Mouse (Mus musculus): ENCODE results near the gene Rcan2.
"Not testable (repeated sequence)": the region's sequence is repeated elsewhere in the genome, so short reads cannot be mapped to it uniquely, and the experiment has no call there.

Gene Rcan2

GRCm38 (mm10) chr17:43825411-43825785, 24.2 kb downstream of the Rcan2 start:
- not testable (repeated sequence) for DNase-seq (ENCODE audit: low spot score in 2 of 2)

GRCm38 (mm10) chr17:43827261-43827660, 26.1 kb downstream of the Rcan2 start:
- no peak for DNase-seq (ENCODE audit: low spot score in 2 of 2)

- DNase-seq (ENCODE audit: low spot score in 2 of 2) = no peak
Observed at GRCm38 (mm10) chr17:43832401-43833124, 31.4 kb downstream of the Rcan2 start.

- peak; percentile 29 to 39 for DNase-seq (ENCODE audit: low spot score in 2 of 2)
Observed at GRCm38 (mm10) chr17:43840208-43840607, 39.1 kb downstream of the Rcan2 start.

- no peak for DNase-seq (ENCODE audit: low spot score in 2 of 2)
Observed at GRCm38 (mm10) chr17:43846714-43847113, 45.6 kb downstream of the Rcan2 start.

- no peak for DNase-seq (ENCODE audit: low spot score in 2 of 2)
Observed at GRCm38 (mm10) chr17:43848903-43849302, 47.8 kb downstream of the Rcan2 start.

GRCm38 (mm10) chr17:43855132-43855531, 54.0 kb downstream of the Rcan2 start:
- no peak for DNase-seq (ENCODE audit: low spot score in 2 of 2)

GRCm38 (mm10) chr17:43856081-43856480, 54.9 kb downstream of the Rcan2 start:
- DNase-seq (ENCODE audit: low spot score in 2 of 2) = no peak

- DNase-seq (ENCODE audit: low spot score in 2 of 2) = no peak
Observed at GRCm38 (mm10) chr17:43868808-43869207, 67.7 kb downstream of the Rcan2 start.

- peak; percentile 86 to 92 for DNase-seq (ENCODE audit: low spot score in 2 of 2)
Observed at GRCm38 (mm10) chr17:43869677-43870076, 68.5 kb downstream of the Rcan2 start.

GRCm38 (mm10) chr17:43874417-43874816, 73.3 kb downstream of the Rcan2 start:
- no peak for DNase-seq (ENCODE audit: low spot score in 2 of 2)

- no peak for DNase-seq (ENCODE audit: low spot score in 2 of 2)
Observed at GRCm38 (mm10) chr17:43877425-43877824, 76.3 kb downstream of the Rcan2 start.

GRCm38 (mm10) chr17:43883016-43883415, 81.9 kb downstream of the Rcan2 start:
- peak; percentile 27 to 34 for DNase-seq (ENCODE audit: low spot score in 2 of 2)

- no peak for DNase-seq (ENCODE audit: low spot score in 2 of 2)
Observed at GRCm38 (mm10) chr17:43886262-43886661, 85.1 kb downstream of the Rcan2 start.

- DNase-seq (ENCODE audit: low spot score in 2 of 2) = no peak
Observed at GRCm38 (mm10) chr17:43887931-43888330, 86.8 kb downstream of the Rcan2 start.

GRCm38 (mm10) chr17:43897346-43897745, 96.2 kb downstream of the Rcan2 start:
- DNase-seq (ENCODE audit: low spot score in 2 of 2) = no peak

- no peak for DNase-seq (ENCODE audit: low spot score in 2 of 2)
Observed at GRCm38 (mm10) chr17:43899405-43900092, 98.4 kb downstream of the Rcan2 start.

GRCm38 (mm10) chr17:43900133-43900532, 99.0 kb downstream of the Rcan2 start:
- no peak for DNase-seq (ENCODE audit: low spot score in 2 of 2)

GRCm38 (mm10) chr17:43901474-43901873, 100.3 kb downstream of the Rcan2 start:
- DNase-seq (ENCODE audit: low spot score in 2 of 2) = no peak

GRCm38 (mm10) chr17:43903807-43904771, 102.9 kb downstream of the Rcan2 start:
- DNase-seq (ENCODE audit: low spot score in 2 of 2) = peak in 1 of 2 experiments; percentile 14

- peak; percentile 42 to 52 for DNase-seq (ENCODE audit: low spot score in 2 of 2)
Observed at GRCm38 (mm10) chr17:43904896-43905295, 103.7 kb downstream of the Rcan2 start.

GRCm38 (mm10) chr17:43906728-43907127, 105.6 kb downstream of the Rcan2 start:
- no peak for DNase-seq (ENCODE audit: low spot score in 2 of 2)

Measured in right cerebral cortex, adult 2 months (tissue).